Mouse (Mus musculus) hindbrain, embryonic 15.5 days (tissue): ENCODE measurements at regions not wholly inside any gene's neighbourhood (a gene's known extent, or its start where the extent isn't known, plus 50 kb on each side); places are given as distances from the start of the nearest gene placed in this dataset.

ENCODE experiments used
- ATAC-seq: fragments of 200-750 bp; cut with Nextera tagmentation; 2 replicates; pipeline ENCODE4 v1.8.0; 2017; ENCODE audit warnings: low read depth, moderate number of reproducible peaks, moderate TSS enrichment; ENCODE audit not compliant: low FRiP score
- H3K27ac ChIP-seq: fragments of 300-500 bp; sonication (generic); replicated peaks from 2 replicates; pipeline ENCODE4 v1.5.1; 2015; ENCODE audit warnings: mild to moderate bottlenecking, inconsistent platforms
- H3K27me3 ChIP-seq: fragments of 300-500 bp; sonication (generic); 2 replicates; pipeline ENCODE4 v1.6.1; 2015; ENCODE audit warnings: control low read depth, inconsistent platforms
- H3K36me3 ChIP-seq: fragments of 300-500 bp; sonication (generic); 2 replicates; pipeline ENCODE4 v1.6.1; 2015; ENCODE audit warnings: control low read depth, inconsistent platforms
- H3K4me1 ChIP-seq: fragments of 300-500 bp; sonication (generic); replicated peaks from 2 replicates; pipeline ENCODE4 v1.6.1; 2015; ENCODE audit warnings: control low read depth, inconsistent platforms
- H3K4me2 ChIP-seq: fragments of 300-500 bp; sonication (generic); 2 replicates; pipeline ENCODE4 v1.6.1; 2015; ENCODE audit warnings: moderate library complexity, mild to moderate bottlenecking, inconsistent platforms
- H3K4me3 ChIP-seq: fragments of 300-500 bp; sonication (generic); 2 replicates; pipeline ENCODE4 v1.5.1; 2015; ENCODE audit warnings: mild to moderate bottlenecking, inconsistent platforms
- H3K9ac ChIP-seq: fragments of 300-500 bp; sonication (generic); 2 replicates; pipeline ENCODE4 v1.6.1; 2015; ENCODE audit warnings: inconsistent platforms
- H3K9me3 ChIP-seq: fragments of 300-500 bp; sonication (generic); 2 replicates; pipeline ENCODE4 v1.6.1; 2016; ENCODE audit warnings: control low read depth, inconsistent platforms
- WGBS: fragments of 180-500 bp; shearing (Covaris S2); methylation state at CpG from one replicate; pipeline ENCODE4 v1.1.7; 2015; 5-methylcytosine and 5-hydroxymethylcytosine counted together

DNA sequence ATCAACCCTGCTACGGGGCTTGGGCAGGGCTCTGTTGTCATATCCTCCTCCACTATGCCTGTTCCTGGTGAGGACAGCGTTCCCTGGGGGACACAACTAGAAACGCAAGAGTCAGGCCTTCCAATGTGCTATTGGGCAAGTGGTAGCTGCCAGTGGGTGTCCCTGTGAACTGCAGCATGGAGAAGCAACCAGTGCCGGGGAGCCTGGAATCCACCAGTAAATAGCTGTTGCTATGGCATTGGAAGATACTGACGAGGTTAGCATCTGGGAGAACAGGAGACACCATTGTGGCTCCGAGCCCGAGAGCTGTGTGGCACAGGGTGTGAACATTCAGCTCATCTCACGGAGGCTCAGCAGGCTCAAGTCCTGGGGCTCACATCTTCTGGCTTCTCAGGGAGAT is 414.0 kb downstream of the Zfp536 start:
- H3K4me1 ChIP-seq: peaks cover 32% of the 10 kb centered on the region
- H3K27me3 ChIP-seq: no peaks in the 10 kb centered on the region
- H3K9me3 ChIP-seq: no peaks in the 10 kb centered on the region
- ATAC-seq: no peak
- H3K4me2 ChIP-seq: no peak overlapping the region
- H3K9ac ChIP-seq: no peak overlapping the region
- no peak overlapping the region for H3K27ac ChIP-seq
- no peak overlapping the region for H3K4me3 ChIP-seq
- WGBS: 64% methylated on average over 8 of the region's 8 CpGs
- no peaks in the 10 kb centered on the region for H3K36me3 ChIP-seq

DNA sequence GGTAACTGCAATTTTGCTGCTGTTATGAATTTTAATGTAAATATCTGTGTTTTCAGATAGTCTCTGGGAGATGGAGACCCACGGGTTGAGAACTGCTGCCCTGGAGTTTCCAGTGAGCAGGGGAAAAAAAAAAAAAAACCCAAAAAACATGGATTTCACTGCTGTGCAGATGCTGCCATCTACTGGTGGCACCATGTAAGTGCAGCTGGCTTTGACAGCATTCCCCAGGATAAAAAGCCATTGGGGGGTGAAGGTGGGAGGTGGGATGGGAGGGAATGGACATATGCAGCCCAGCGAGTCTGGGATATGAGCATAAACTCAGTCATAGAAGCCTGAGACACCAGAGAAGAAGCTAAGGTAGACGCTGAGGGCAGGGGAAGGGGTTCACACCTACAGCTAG is 413.3 kb downstream of the Zfp536 start:
- Histone ChIP-seq H3K9ac (no peak overlapping the region), H3K27me3 (no peaks in the 10 kb centered on the region), H3K9me3 (no peaks in the 10 kb centered on the region), H3K4me3 (no peak overlapping the region), H3K4me2 (no peak overlapping the region), H3K36me3 (no peaks in the 10 kb centered on the region), H3K4me1 (peaks cover 35% of the 10 kb centered on the region), H3K27ac (no peak overlapping the region)
- ATAC-seq: no peak
- 9% methylated on average over 3 of the region's 3 CpGs for WGBS

- H3K27me3 ChIP-seq: no peaks in the 10 kb centered on the region
- peak overlapping the region; percentile 69 for H3K27ac ChIP-seq
- H3K9me3 ChIP-seq: no peaks in the 10 kb centered on the region
- H3K4me2 ChIP-seq: peak overlapping the region; percentile 53
- no peaks in the 10 kb centered on the region for H3K36me3 ChIP-seq
- peak overlapping the region; percentile 17; the same call in 1 of the 2 replicates for H3K9ac ChIP-seq
- H3K4me3 ChIP-seq: peak overlapping the region; percentile 23
- peak; percentile 9; the same call in 1 of the 2 replicates for ATAC-seq
- H3K4me1 ChIP-seq: peaks cover 35% of the 10 kb centered on the region
- 4% methylated on average over 16 of the region's 16 CpGs for WGBS
Observed at GRCm38 (mm10) chr7:37361802-37362441, 411.5 kb downstream of the Zfp536 start.

DNA sequence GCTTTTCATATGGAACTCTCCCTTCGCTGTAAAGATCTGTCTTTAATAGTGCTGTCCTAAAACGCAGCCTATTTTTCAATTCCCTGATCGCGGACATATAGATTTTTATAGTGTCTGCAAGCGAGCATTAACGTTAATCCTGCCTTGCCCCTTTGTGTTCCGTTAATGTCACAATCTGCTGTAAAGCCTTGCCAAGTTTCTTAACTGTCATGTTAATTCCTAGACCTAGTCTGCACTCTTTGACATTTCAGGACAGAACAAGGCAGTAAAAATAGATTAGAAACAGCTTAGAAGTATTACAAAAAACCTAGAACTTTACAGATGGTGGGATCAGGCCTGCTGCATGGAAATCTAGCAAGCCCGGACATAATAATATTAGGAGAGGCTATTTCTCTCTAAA is 410.6 kb downstream of the Zfp536 start:
- no peaks in the 10 kb centered on the region for H3K9me3 ChIP-seq
- no peaks in the 10 kb centered on the region for H3K36me3 ChIP-seq
- peak overlapping the region; percentile 46 for H3K27ac ChIP-seq
- H3K27me3 ChIP-seq: no peaks in the 10 kb centered on the region
- WGBS: 25% methylated on average over 8 of the region's 8 CpGs
- no peak for ATAC-seq
- H3K4me2 ChIP-seq: no peak overlapping the region
- H3K9ac ChIP-seq: 0 out of 2 replicates have a peak overlapping the region, but pooled peaks have one; percentile 18
- H3K4me1 ChIP-seq: peaks cover 32% of the 10 kb centered on the region
- no peak overlapping the region for H3K4me3 ChIP-seq

GRCm38 (mm10) chr7:37363629-37364175 is 409.7 kb downstream of the Zfp536 start:
- 8% methylated on average over 10 of the region's 10 CpGs for WGBS
- H3K9ac ChIP-seq: no peak overlapping the region
- peaks cover 32% of the 10 kb centered on the region for H3K4me1 ChIP-seq
- H3K27me3 ChIP-seq: no peaks in the 10 kb centered on the region
- no peaks in the 10 kb centered on the region for H3K36me3 ChIP-seq
- no peaks in the 10 kb centered on the region for H3K9me3 ChIP-seq
- H3K4me3 ChIP-seq: no peak overlapping the region
- peak overlapping the region; percentile 20 for H3K4me2 ChIP-seq
- ATAC-seq: no peak
- H3K27ac ChIP-seq: peak overlapping the region; percentile 46

DNA sequence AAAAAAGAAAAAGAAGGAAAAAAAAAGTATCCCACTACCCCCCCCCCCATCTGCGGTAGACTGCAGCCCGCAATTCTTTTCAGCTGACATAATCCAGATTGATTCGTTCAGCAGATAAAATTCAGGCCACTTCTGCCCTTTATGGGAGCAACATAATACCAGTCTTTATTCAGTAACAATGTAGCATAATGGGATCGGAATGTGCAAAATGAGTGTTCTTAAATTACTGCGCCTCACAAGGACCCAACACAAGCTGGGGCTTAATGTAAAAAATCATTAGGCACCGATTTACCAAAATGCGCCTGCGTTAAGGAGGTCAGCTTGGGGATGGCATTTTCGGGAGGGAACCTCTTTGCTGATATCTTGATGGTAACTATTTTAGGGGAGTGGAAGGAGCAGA is 409.2 kb downstream of the Zfp536 start:
- H3K4me3 ChIP-seq: no peak overlapping the region
- H3K36me3 ChIP-seq: no peaks in the 10 kb centered on the region
- H3K27ac ChIP-seq: peak overlapping the region; percentile 46
- peak overlapping the region; percentile 20 for H3K4me2 ChIP-seq
- H3K4me1 ChIP-seq: peaks cover 32% of the 10 kb centered on the region
- no peaks in the 10 kb centered on the region for H3K27me3 ChIP-seq
- H3K9ac ChIP-seq: 0 out of 2 replicates have a peak overlapping the region, but pooled peaks have one; percentile 13
- WGBS: 10% methylated on average over 9 of the region's 9 CpGs
- no peak for ATAC-seq
- H3K9me3 ChIP-seq: no peaks in the 10 kb centered on the region

DNA sequence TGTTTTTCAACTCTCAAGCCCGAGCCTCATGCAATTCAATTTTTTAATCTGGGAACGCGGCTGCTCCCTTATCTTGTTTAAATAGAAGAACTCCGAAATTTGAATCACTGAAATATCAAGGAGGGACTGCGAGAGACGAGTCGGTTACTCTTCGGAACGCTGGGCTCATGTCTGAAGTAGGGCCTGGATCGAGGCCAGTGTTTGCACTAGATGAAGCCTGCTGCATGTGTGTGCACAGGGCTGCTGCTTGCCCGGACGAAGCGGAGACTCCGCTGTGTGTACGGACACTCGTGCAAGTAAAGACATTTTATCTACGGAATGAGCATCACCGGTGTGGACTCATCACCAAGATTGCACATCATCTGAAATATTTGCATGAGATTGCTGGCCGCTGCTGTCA is 407.4 kb downstream of the Zfp536 start:
- H3K4me3 ChIP-seq: no peak overlapping the region
- WGBS: 79% methylated on average over 19 of the region's 19 CpGs
- no peaks in the 10 kb centered on the region for H3K9me3 ChIP-seq
- no peaks in the 10 kb centered on the region for H3K36me3 ChIP-seq
- H3K27me3 ChIP-seq: no peaks in the 10 kb centered on the region
- no peak for ATAC-seq
- no peak overlapping the region for H3K9ac ChIP-seq
- peaks cover 32% of the 10 kb centered on the region for H3K4me1 ChIP-seq
- H3K4me2 ChIP-seq: no peak overlapping the region
- H3K27ac ChIP-seq: no peak overlapping the region

DNA sequence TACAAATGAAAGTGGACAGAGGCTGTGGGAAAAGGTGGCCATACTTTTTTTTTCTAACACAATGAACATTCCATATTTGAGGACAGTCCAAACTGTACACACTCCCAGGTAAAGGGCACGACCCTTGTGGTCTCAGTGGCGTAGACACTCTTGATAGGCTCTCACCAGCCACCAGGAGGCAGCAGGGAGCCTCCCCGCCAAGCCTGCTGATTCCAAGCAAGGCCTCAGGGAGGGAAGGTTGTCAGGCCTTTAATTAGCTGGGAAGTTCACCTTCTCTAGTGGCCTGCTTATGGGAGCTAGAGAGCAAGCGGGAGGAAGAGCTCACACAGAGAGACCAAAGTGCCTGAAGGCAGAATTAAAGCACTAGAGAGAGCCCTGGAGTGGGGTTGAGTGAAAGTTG is 403.7 kb downstream of the Zfp536 start:
- no peak for ATAC-seq
- Histone ChIP-seq H3K27ac (no peak overlapping the region), H3K27me3 (no peaks in the 10 kb centered on the region), H3K4me1 (peaks cover 8% of the 10 kb centered on the region), H3K9me3 (no peaks in the 10 kb centered on the region), H3K4me3 (no peak overlapping the region), H3K9ac (no peak overlapping the region), H3K36me3 (no peaks in the 10 kb centered on the region), H3K4me2 (no peak overlapping the region)
- WGBS: 42% methylated on average over 4 of the region's 4 CpGs

DNA sequence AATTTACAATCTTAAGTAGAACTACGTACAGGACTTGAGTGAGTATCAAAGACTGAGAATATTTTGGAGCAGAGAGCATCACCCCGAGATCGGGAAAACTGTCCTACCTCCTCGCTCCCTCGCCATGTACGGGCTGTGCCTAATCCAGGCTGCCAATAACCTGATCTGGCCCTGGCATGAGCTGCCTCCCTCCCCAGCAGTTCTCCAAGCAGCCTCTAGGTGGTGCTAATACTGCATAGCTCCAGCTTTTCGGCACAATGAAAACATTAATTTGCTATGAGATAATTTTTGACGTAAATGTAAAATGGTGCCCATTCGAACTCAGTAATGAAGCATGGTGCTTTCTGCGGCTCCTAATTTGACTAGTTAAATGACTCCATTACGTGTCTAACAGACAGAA is 399.6 kb downstream of the Zfp536 start:
- Histone ChIP-seq H3K9ac (no peak overlapping the region), H3K4me1 (peaks cover 26% of the 10 kb centered on the region), H3K36me3 (no peaks in the 10 kb centered on the region), H3K9me3 (no peaks in the 10 kb centered on the region), H3K27ac (no peak overlapping the region), H3K4me3 (peak overlapping the region; percentile 26), H3K4me2 (peak overlapping the region; percentile 53), H3K27me3 (no peaks in the 10 kb centered on the region)
- ATAC-seq: peak; percentile 76
- WGBS: 9% methylated on average over 11 of the region's 11 CpGs

DNA sequence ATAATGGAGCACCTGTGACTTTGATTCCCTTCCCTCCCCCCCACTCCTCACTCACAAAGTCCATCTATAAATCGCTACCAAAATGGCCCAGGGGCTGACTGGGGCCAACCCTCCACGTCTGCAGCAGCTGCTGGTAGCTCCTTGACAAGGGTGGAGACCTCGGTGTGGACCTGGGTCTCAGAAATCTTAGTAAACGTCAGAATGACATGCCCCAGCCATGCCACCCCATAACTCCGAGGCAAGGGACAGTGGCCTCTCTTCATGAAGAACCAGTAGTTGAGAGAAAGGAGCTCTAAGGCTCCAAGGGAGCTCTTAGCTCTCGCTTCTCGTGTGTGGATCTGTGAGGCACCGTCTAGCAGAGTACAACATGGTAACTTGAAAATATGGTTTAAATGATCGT is 398.4 kb downstream of the Zfp536 start:
- H3K27ac ChIP-seq: no peak overlapping the region
- H3K9ac ChIP-seq: no peak overlapping the region
- peaks cover 26% of the 10 kb centered on the region for H3K4me1 ChIP-seq
- H3K36me3 ChIP-seq: no peaks in the 10 kb centered on the region
- H3K4me3 ChIP-seq: no peak overlapping the region
- H3K4me2 ChIP-seq: no peak overlapping the region
- H3K27me3 ChIP-seq: no peaks in the 10 kb centered on the region
- ATAC-seq: no peak
- no peaks in the 10 kb centered on the region for H3K9me3 ChIP-seq
- WGBS: 44% methylated on average over 9 of the region's 9 CpGs

DNA sequence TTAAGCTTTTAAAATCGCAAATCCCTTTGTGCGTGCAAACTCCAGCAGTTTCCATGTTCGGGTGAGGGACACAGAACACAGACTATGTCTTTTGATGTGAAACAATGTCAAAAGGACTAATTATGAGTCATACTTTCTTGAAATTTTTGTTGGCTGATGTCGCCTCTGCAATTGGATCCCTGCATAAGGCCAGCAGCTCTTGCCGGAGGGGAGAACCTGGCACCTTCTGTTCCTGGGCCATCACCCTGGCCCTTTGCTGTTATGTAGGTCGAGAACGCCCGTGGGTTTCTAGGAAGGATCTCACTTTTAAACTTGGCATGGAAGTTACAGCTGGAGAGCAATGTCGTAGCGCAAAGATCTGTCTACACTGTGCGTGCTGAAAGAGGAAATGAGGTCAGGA is 397.9 kb downstream of the Zfp536 start:
- Histone ChIP-seq H3K4me1 (peaks cover 26% of the 10 kb centered on the region), H3K9ac (no peak overlapping the region), H3K4me3 (no peak overlapping the region), H3K27ac (peak overlapping the region; percentile 5; the same call in 1 of the 2 replicates), H3K4me2 (no peak overlapping the region), H3K36me3 (no peaks in the 10 kb centered on the region), H3K9me3 (no peaks in the 10 kb centered on the region), H3K27me3 (no peaks in the 10 kb centered on the region)
- 55% methylated on average over 11 of the region's 11 CpGs for WGBS
- ATAC-seq: no peak

GRCm38 (mm10) chr7:37376207-37376606 is 397.2 kb downstream of the Zfp536 start:
- 15% methylated on average over 6 of the region's 6 CpGs for WGBS
- no peaks in the 10 kb centered on the region for H3K27me3 ChIP-seq
- no peak overlapping the region for H3K9ac ChIP-seq
- no peak overlapping the region for H3K4me2 ChIP-seq
- H3K36me3 ChIP-seq: no peaks in the 10 kb centered on the region
- 0 out of 2 replicates have a peak overlapping the region, but pooled peaks have one; percentile 5 for H3K27ac ChIP-seq
- no peak overlapping the region for H3K4me3 ChIP-seq
- peaks cover 26% of the 10 kb centered on the region for H3K4me1 ChIP-seq
- H3K9me3 ChIP-seq: no peaks in the 10 kb centered on the region
- ATAC-seq: no peak
